Mouse (Mus musculus): ENCODE results near the gene Ttc25. TPM values are rescaled to one million over a fixed set of nuclear protein-coding genes. Genes with fewer than 3 reads are reported as not detected.

The Ttc25 gene
- polyA plus RNA-seq, 1 experiment, result not detected

GRCm38 (mm10) chr11:100541577-100541976 is 3.8 kb upstream of the Ttc25 start:
- no peak for TF ChIP-seq POLR2A (IDR thresholded peaks at IDR 0.05; ENCODE audit: insufficient read depth, low read depth, low read length)
- no peak for TF ChIP-seq CTCF (IDR thresholded peaks at IDR 0.05; ENCODE audit: insufficient read depth, low read depth, low read length)
- Histone ChIP-seq H3K4me1 (ENCODE audit: control insufficient read depth, insufficient read depth, low read length) (peaks cover 8% of the 10 kb centered on the region), H3K4me3 (ENCODE audit: insufficient read depth, low read depth, low read length) (no peak overlapping the region), H3K27ac (ENCODE audit: insufficient read depth, low read depth, low read length) (no peak overlapping the region)
- WGBS, result 88% methylated on average over 2 of the region's 2 CpGs

- Histone ChIP-seq H3K4me3 (ENCODE audit: insufficient read depth, low read depth, low read length) (peak overlapping the region; percentile 53), H3K27ac (ENCODE audit: insufficient read depth, low read depth, low read length) (no peak overlapping the region), H3K4me1 (ENCODE audit: control insufficient read depth, insufficient read depth, low read length) (peaks cover 8% of the 10 kb centered on the region)
- TF ChIP-seq CTCF (IDR thresholded peaks at IDR 0.05; ENCODE audit: insufficient read depth, low read depth, low read length) (no peak), POLR2A (IDR thresholded peaks at IDR 0.05; ENCODE audit: insufficient read depth, low read depth, low read length) (no peak)
- WGBS, result 26% methylated on average over 7 of the region's 7 CpGs
These were observed 309 bp downstream of the Ttc25 start for GRCm38 (mm10) chr11:100545746-100546085.

GRCm38 (mm10) chr11:100546955-100547354 is 1.5 kb downstream of the Ttc25 start:
- H3K4me1 ChIP-seq (ENCODE audit: control insufficient read depth, insufficient read depth, low read length), result peaks cover 8% of the 10 kb centered on the region
- no peak overlapping the region for H3K27ac ChIP-seq (ENCODE audit: insufficient read depth, low read depth, low read length)
- H3K4me3 ChIP-seq (ENCODE audit: insufficient read depth, low read depth, low read length), result no peak overlapping the region
- WGBS, result 83% methylated on average over 6 of the region's 6 CpGs
- TF ChIP-seq CTCF (IDR thresholded peaks at IDR 0.05; ENCODE audit: insufficient read depth, low read depth, low read length), result no peak
- no peak for TF ChIP-seq POLR2A (IDR thresholded peaks at IDR 0.05; ENCODE audit: insufficient read depth, low read depth, low read length)

GRCm38 (mm10) chr11:100548141-100548540 is 2.7 kb downstream of the Ttc25 start:
- TF ChIP-seq CTCF (IDR thresholded peaks at IDR 0.05; ENCODE audit: insufficient read depth, low read depth, low read length) (no peak), POLR2A (IDR thresholded peaks at IDR 0.05; ENCODE audit: insufficient read depth, low read depth, low read length) (no peak)
- Histone ChIP-seq H3K4me1 (ENCODE audit: control insufficient read depth, insufficient read depth, low read length) (peaks cover 8% of the 10 kb centered on the region), H3K27ac (ENCODE audit: insufficient read depth, low read depth, low read length) (no peak overlapping the region), H3K4me3 (ENCODE audit: insufficient read depth, low read depth, low read length) (no peak overlapping the region)
- WGBS, result 84% methylated on average over 6 of the region's 6 CpGs

- WGBS, result 90% methylated on average over 8 of the region's 8 CpGs
- Histone ChIP-seq H3K27ac (ENCODE audit: insufficient read depth, low read depth, low read length) (no peak overlapping the region), H3K4me1 (ENCODE audit: control insufficient read depth, insufficient read depth, low read length) (peaks cover 8% of the 10 kb centered on the region), H3K4me3 (ENCODE audit: insufficient read depth, low read depth, low read length) (no peak overlapping the region)
- TF ChIP-seq POLR2A (IDR thresholded peaks at IDR 0.05; ENCODE audit: insufficient read depth, low read depth, low read length), result no peak
- no peak for TF ChIP-seq CTCF (IDR thresholded peaks at IDR 0.05; ENCODE audit: insufficient read depth, low read depth, low read length)
These were observed 4.1 kb downstream of the Ttc25 start for GRCm38 (mm10) chr11:100549466-100549865.

GRCm38 (mm10) chr11:100550101-100550500 is 4.7 kb downstream of the Ttc25 start:
- WGBS, result 86% methylated on average over 6 of the region's 6 CpGs
- no peak for TF ChIP-seq CTCF (IDR thresholded peaks at IDR 0.05; ENCODE audit: insufficient read depth, low read depth, low read length)
- TF ChIP-seq POLR2A (IDR thresholded peaks at IDR 0.05; ENCODE audit: insufficient read depth, low read depth, low read length), result no peak
- Histone ChIP-seq H3K4me1 (ENCODE audit: control insufficient read depth, insufficient read depth, low read length) (peaks cover 8% of the 10 kb centered on the region), H3K4me3 (ENCODE audit: insufficient read depth, low read depth, low read length) (no peak overlapping the region), H3K27ac (ENCODE audit: insufficient read depth, low read depth, low read length) (no peak overlapping the region)

- no peak for TF ChIP-seq CTCF (IDR thresholded peaks at IDR 0.05; ENCODE audit: insufficient read depth, low read depth, low read length)
- TF ChIP-seq POLR2A (IDR thresholded peaks at IDR 0.05; ENCODE audit: insufficient read depth, low read depth, low read length), result no peak
- Histone ChIP-seq H3K27ac (ENCODE audit: insufficient read depth, low read depth, low read length) (no peak overlapping the region), H3K4me1 (ENCODE audit: control insufficient read depth, insufficient read depth, low read length) (peaks cover 4% of the 10 kb centered on the region; the same call in 1 of the 2 replicates), H3K4me3 (ENCODE audit: insufficient read depth, low read depth, low read length) (no peak overlapping the region)
- 67% methylated on average over 4 of the region's 4 CpGs for WGBS
These were observed 7.4 kb downstream of the Ttc25 start for GRCm38 (mm10) chr11:100552842-100553241.

GRCm38 (mm10) chr11:100555583-100555982 is 10.2 kb downstream of the Ttc25 start:
- Histone ChIP-seq H3K4me3 (ENCODE audit: insufficient read depth, low read depth, low read length) (no peak overlapping the region), H3K4me1 (ENCODE audit: control insufficient read depth, insufficient read depth, low read length) (peaks cover 4% of the 10 kb centered on the region; the same call in 1 of the 2 replicates), H3K27ac (ENCODE audit: insufficient read depth, low read depth, low read length) (no peak overlapping the region)
- TF ChIP-seq POLR2A (IDR thresholded peaks at IDR 0.05; ENCODE audit: insufficient read depth, low read depth, low read length) (no peak), CTCF (IDR thresholded peaks at IDR 0.05; ENCODE audit: insufficient read depth, low read depth, low read length) (no peak)
- WGBS, result 19% methylated on average over 11 of the region's 11 CpGs

GRCm38 (mm10) chr11:100557563-100557962 is 12.2 kb downstream of the Ttc25 start:
- Histone ChIP-seq H3K27ac (ENCODE audit: insufficient read depth, low read depth, low read length) (no peak overlapping the region), H3K4me1 (ENCODE audit: control insufficient read depth, insufficient read depth, low read length) (peaks cover 4% of the 10 kb centered on the region; the same call in 1 of the 2 replicates), H3K4me3 (ENCODE audit: insufficient read depth, low read depth, low read length) (no peak overlapping the region)
- TF ChIP-seq POLR2A (IDR thresholded peaks at IDR 0.05; ENCODE audit: insufficient read depth, low read depth, low read length) (no peak), CTCF (IDR thresholded peaks at IDR 0.05; ENCODE audit: insufficient read depth, low read depth, low read length) (no peak)
- WGBS, result 89% methylated on average over 3 of the region's 3 CpGs

- 77% methylated on average over 7 of the region's 7 CpGs for whole genome bisulfite sequencing
- Histone ChIP-seq H3K4me3 (ENCODE audit: insufficient read depth, low read depth, low read length) (no peak overlapping the region), H3K4me1 (ENCODE audit: control insufficient read depth, insufficient read depth, low read length) (peaks cover 4% of the 10 kb centered on the region; the same call in 1 of the 2 replicates), H3K27ac (ENCODE audit: insufficient read depth, low read depth, low read length) (no peak overlapping the region)
- TF ChIP-seq CTCF (IDR thresholded peaks at IDR 0.05; ENCODE audit: insufficient read depth, low read depth, low read length), result no peak
- TF ChIP-seq POLR2A (IDR thresholded peaks at IDR 0.05; ENCODE audit: insufficient read depth, low read depth, low read length), result no peak
These were observed 14.1 kb downstream of the Ttc25 start for GRCm38 (mm10) chr11:100559476-100559875.

Measured in olfactory bulb, adult 2 months (tissue).